Mouse (Mus musculus): Measurements from ENCODE around the gene Brk1. TPM values are rescaled to one million over a fixed set of nuclear protein-coding genes. Genes with fewer than 3 reads are reported as not detected.

The Brk1 gene
- total RNA-seq, 2 experiments from 2014 or later = 221 TPM

DNA sequence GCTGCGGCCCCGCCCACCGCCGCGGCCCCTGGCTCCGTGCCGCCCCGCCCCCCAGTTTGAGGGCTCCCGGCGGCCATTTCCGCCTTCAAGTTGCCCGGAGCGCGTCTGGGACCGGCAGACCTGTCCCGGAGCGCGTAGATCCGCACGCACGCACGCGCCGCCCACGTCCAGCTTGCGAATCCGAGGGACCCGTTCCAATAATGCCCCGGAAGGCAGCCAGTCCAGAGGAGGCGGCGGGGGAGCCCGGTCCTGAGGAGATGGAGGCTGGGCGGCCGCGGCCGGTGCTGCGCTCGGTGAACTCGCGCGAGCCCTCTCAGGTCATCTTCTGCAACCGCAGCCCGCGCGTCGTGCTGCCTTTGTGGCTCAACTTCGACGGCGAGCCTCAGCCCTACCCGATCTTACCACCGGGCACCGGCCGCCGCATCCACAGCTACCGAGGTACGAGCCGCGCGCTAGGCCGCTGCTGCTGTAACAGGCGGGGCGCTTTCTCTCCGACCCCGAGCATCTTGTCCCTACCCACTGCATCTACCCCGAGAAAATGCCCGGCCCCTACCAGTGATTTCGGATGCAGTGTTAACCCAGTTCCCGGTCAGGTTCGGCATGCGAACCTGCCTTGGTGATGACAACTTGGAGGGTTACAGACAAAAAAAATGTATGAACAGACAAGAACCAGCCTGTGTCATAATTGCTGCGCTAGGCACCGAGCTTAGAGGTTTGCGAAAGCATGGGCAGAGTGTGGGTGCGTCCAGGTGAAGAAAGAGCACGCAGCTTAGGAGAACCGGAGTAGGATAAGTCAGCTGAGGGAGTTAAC is 19.6 kb downstream of the Brk1 start, which contains the start of gene Vhl:
Gene Vhl (plus strand): TSS at position 19 of the 811 bp plus-strand sequence.
- peak; percentile 83 to 87 for DNase-seq (ENCODE audit: low spot score in 2 of 2)

DNA sequence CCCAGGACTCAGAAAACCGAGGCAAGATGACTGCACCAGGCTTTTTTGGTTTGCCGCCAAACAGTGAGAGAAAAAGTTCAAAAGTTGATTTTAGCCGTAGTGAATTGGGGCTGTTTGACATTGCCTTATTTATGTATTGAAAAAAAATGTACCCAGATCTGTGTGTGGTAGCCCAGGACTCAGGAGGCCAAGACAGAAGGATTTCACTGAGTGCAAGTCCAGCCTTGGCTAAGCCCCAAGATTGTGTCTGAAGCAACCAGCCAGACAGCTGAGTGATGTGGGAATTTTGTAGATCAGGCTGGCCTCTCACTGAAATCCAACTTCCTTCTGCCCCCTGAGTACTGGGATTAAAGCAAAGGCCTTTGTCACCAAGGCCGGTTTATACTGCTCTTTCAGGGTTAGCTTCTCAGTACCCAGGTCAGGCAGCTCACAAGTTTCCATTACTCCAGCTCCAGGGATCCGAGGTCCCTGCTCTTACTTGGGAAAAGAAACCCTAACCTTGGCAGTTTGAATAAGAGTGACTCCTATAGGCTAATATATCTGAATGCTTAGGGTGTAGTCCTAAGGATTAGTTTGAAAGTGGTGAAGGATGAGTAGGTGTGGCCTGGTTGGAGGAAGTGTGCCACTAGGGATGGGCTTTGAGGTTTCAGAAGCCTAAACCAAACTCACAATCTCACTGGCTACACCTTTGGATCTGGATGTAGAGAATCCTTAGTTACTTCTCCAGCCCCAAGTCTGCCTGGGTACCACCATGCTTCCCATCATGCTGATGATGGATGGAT is 20.6 kb downstream of the Brk1 start:
- DNase-seq (ENCODE audit: low spot score in 2 of 2) = peak in 1 of 2 experiments; percentile 21

DNA sequence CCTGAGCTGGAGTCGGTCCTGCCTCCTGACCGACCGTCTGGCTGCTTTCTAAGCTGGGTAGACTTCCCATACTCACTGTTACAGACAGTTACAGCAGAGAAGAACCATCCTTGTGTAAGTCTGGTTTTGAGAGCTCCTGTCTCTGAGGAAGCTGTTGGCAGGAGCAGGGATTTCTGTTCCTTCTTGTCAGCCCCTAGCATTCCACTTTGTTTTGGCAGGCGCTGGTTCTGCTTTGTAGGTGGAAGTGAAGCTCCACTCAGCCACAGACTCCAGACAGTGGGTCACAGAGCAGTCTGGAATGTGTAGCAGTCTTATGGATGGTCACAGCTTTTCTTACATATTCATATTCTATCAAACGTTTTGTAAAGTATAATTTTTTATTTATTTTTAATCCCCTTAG is 25.8 kb downstream of the Brk1 start:
- DNase-seq (ENCODE audit: low spot score in 2 of 2) = no peak

DNA sequence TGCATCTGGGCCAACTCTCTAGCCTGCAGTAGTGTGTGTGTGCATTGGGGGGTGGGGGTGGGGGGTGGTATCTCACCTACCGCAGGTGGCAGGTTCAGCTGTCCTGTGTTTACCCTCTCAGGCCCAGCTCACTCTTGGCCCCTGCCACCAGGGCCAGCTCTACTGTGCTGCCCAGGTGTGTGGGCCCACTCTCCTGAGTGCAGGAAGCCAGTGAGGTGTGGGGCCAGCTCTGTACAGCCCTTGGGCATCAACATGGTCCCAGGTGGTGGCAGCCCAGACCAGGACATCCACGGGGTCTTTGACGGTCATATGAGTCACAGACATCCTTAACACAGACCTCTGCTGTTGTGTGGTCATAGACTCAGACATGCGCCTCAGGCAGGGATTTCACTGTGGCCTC is 28.3 kb downstream of the Brk1 start:
- DNase-seq (ENCODE audit: low spot score in 2 of 2) = no peak

DNA sequence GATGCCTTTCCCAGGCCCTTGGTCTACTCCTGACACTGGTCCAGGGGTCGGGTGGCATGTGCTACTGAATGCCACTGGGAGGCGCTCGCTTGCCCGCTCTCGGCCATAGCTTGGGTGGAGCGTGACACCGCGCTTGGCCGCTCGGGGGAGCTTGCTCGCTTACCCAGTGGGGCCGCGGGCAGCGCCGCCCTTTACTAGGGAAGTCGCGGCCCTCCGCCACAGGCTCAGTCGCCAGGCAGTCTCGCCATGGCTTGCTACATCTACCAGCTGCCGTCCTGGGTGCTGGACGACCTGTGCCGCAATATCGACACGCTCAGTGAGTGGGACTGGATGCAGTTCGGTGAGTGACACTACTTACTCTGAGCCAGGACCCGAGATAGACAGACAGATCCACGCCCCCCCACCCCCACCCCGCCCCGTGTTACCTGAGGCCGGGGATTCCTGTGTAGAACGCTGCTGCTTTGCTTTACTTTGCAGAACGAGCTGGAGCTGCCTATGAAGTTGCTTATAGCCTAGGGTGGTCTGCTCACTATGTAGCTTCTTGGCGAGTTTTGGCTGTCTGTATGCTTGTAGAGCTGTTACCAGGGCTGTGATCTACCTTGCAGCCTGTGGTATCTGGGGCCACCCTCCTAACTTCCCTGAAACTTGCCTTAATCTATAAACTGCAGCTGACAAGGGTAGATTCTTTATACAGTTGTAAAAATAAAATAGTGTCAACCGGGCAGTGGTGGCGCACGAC is 33.9 kb downstream of the Brk1 start, which contains the start of gene Irak2:
Gene Irak2 (plus strand): TSS at position 166 of the 739 bp plus-strand sequence.
- peak; percentile 97 for DNase-seq (ENCODE audit: low spot score in 2 of 2)

DNA sequence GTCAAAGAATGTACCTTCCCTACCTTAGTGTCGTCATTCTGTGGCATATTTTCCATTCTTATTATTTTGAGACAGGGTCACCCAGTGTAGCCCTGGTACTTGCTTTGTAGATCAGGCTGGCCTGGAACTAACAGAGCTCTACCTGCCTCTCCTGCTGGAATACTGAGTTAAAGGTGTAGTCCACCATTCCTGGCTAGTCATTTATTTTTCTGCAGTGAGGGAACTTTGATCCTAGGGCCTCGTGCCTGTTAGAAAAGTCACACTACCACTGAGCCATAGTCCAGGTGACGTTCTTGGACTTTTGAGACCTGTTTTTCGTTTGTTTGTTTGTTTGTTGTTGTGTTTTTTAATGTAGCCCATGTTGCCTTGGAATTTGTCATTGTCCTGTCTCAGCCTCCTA is 34.6 kb downstream of the Brk1 start:
- no peak for DNase-seq (ENCODE audit: low spot score in 2 of 2)

DNA sequence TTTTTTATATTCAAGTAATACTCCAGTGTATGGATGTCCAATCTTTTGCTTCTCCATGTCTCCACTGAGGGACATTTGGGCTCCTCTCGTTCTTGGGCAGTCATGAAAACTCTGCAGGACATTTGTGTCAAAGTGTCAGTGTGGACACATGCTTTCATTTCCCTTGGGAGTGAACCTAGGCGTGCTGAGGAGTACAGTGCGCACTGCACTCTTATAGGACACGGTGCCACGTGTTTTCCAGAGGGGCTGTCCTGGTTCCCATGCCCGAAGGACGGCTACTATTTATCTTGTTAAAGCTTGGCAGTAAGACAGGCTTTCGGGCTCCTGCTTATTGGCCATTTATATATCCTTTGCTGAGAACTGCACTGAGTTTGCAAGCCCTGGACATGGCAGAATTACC is 38.0 kb downstream of the Brk1 start:
- no peak for DNase-seq (ENCODE audit: low spot score in 2 of 2)

DNA sequence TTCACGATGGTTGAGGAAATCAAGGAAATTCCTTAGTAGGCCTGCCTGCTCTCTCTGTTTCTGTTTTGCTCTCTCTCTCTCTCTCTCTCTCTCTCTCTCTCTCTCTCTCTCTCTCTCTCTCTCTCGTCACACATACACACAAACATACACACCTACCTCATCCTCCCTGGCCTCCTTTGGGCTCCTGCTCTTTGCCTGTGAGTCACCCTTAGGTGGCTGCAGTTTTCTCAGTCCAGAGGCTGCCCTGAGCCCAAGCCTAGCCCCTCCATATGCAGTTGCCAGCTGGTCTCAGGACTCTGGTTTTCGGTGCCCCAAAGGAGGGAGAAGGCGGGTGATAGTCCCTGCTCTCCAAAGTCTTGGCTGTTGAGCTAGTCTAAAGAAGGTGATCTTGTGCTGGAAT is 38.4 kb downstream of the Brk1 start:
- no peak for DNase-seq (ENCODE audit: low spot score in 2 of 2)

DNA sequence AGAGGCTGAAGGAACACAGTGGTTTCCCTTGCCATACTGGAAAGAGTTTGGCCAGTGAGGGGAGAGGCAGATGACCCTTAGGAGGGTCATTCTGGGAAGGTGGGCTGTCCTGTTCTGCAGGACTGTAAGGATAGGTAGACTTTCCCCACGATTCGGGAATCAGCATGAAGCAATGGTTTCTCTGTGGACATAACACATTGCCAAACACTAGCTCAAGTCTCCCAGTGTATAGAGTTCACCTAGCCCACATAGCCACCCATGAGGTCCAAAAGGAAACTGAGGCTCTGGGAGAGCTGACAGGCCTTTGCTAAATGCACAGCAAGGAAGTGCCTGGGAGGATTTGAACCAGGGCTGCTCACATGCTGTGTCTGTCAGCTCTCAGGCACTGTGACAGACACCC is 39.4 kb downstream of the Brk1 start:
- DNase-seq (ENCODE audit: low spot score in 2 of 2) = no peak

DNA sequence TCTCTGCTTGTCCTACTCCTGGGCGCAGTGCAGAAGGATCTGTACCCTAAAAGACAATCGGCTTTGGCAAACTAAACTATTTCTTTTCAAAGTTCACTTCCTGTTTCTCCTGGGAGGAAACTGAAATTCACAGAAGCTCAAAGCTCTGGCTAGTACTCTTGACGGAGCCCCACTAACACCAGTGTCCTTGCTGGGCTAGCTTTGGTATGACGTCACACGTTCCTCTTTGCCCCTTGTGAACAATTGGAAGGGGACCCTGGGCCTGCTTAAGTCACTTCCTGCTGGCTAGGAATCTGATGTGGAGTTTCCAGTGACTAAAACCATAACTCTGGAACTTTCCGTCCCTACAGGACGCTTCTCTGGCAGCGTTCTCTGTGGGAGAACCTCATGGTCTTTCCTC is 40.2 kb downstream of the Brk1 start:
- DNase-seq (ENCODE audit: low spot score in 2 of 2) = no peak

DNA sequence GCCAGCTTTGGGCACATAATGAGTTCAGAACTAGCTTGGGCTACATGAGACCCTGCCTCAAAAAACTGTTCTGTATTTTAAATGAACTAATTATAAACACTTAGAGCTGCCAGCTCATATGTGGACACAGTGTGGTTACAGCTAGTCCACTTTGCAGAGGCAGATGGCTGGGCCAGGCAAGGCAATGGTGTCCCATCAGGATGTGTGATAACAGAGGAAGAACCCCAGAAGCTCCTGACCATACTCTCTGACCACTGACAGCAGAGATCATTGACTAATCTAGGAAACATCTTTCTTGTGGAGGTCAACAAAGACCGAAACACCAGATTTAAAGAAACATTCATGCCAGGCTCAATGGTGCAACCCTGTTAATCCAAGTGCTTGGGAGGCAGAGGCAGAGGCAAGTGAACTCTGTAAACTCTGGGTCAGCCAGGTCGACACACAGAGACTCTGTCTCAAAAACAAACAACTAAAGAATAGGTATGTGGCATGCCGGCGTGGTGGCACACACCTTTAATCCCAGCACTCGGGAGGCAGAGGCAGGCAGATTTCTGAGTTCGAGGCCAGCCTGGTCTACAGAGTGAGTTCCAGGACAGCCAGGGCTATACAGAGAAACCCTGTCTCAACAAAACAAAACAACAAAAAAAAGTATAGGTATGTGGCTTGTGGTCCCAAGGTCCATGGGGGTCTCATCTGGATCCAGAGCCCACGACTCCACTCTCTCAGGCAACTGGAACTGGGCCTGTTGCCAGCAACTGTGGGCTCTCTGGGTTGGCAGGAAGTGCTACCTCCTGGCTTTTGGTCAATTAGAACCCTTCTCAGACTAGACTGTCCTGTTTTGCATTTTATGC is 45.0 kb downstream of the Brk1 start:
- DNase-seq (ENCODE audit: low spot score in 2 of 2) = no peak

DNA sequence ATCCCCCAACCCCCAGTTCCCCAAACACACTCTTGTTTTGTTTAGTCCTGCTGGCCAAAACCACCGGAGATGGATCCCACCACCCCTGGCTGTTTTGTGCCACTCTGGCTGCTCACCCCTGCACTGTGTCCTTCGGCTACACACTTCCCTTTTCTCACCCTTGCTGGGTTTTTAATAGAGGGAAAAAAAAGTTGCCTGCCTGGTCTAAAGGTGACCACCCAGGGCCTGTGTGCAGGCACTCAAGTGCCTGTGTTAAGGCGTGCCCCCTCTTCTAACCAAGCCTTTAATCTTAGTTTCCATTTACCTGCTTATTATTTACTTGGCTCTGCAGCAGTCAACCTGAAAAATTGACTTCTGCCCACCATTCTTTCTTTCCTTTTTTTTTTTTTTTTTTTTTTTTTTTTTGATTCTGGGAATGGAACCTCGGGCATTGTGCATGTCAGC is 45.6 kb downstream of the Brk1 start:
- no peak for DNase-seq (ENCODE audit: low spot score in 2 of 2)

DNA sequence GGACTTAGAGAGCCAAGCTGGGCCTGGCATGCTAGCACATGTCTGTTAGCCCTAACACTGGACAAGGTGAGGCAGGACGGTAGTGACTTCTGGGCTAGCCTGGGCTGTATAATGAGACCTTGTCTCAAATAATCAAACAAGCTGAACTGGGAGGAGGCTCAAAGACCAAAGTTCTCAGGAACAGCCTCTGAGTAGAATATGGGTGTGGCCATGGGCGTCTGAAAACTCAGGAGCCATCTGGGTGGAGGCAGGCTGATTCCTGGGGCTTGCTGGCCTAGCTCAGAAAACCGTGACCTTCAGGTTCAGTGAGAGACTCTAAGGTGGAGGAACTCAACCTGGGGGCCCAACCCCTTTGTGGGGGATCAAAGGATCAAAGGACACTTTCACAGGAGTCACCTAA is 47.1 kb downstream of the Brk1 start:
- no peak for DNase-seq (ENCODE audit: low spot score in 2 of 2)

DNA sequence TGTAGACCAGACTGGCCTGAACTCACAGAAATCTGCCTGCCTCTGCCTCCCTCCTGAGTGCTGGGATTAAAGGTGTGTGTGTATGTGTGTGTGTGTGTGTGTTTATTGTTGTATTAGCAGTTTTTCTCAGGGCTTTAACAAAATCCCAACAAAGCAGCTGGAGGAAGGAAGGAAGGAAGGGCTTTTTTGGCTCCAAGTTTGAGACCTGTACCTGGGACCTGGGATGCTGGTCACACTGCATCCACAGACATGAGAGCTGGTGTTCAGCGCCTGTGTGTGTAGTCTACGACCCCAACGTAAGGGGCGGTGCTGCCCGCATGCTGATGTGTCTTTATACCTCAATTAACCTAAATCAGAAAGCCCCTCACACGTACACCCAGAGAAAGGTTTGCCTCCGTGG is 49.0 kb downstream of the Brk1 start:
- DNase-seq (ENCODE audit: low spot score in 2 of 2) = no peak

DNA sequence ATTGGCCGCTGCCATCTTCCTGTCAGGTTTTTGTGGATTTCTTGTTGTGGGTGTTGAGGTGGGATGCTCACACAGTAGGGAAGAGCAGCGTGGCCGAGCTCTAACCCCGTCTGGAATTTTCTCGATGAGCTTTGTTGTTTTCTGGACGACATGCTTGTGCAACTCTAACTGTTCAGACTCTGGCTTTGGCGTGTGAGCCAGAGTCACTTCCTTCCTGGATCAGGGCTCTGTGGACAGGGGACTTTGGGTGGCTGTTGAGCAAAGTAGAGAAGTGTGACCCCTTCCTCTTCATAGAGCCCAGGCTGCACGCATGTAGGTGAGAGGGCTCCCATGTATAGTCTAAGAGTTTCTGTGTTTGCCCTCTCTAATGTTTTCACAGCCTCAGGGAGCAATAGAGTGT is 49.5 kb downstream of the Brk1 start:
- DNase-seq (ENCODE audit: low spot score in 2 of 2) = no peak

DNA sequence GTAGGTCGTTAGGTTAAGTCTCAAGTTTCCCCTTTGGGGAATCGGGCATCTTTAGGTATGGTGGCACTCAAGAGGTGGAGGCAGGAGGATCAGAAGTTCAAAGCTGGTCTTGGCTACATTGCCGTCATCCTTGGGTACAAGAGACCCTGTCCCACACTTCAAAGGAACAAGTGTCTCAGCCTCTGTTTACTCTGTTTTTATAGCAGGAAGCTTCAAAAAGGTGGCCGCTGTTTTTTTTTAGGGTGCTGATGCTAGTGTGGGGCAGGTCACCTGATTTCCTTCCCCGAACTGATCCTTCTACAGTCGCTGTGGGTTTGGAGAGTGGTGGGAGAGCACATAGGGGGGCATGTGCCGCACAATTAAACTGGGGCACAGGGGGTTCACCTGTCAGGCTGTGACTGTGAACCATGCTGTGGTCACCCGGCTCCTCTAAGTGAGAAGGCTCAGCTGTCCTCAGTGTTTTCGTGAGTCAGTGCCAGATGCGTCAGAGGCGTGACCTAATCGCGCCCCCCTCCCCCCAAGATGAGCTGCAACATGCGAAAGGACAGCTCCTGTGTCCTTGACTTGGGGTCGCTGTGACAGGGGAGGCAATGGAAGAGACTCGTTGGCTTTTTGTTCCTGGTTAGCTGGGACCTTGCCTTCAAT is 50.3 kb downstream of the Brk1 start:
- DNase-seq (ENCODE audit: low spot score in 2 of 2) = no peak

DNA sequence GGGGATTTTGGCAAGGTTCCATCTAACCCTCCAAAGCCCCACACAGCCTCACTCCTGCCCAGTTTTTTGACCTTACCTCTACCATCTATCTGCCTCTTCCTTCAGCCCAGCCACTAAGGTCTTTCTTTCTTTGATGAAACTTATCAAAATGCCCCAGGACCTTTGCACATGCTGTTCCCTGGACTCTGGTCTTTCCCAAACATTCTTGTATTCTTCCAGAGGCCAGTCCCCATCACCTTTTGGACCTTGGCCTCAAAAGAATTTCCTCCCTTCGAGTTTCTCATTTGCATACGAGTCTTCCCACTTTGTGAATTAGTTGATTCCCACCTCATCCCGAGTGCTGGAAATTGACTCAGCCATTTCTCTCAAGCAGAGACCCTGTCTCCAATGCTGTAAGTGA is 50.9 kb downstream of the Brk1 start:
- DNase-seq (ENCODE audit: low spot score in 2 of 2) = no peak

DNA sequence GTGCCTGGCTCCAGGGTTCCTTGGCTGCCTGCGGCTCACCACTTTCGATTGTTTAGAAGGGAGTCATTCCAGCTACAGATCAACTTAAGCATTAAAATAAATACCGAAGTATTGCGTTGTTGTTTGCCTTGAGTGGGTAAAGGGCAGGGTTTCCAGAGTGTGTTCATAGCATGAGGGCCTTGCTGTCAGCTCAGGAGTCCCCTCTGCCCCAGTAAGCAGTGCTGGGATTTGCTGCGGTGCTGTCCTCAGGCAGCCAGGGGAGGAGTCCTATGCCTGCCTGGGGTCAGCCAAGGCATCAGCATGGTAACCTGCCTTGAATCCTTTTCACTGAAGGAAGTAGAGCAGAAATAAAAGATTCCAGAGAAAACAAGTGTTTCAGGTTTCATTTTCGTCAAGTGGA is 52.3 kb downstream of the Brk1 start:
- DNase-seq (ENCODE audit: low spot score in 2 of 2) = no peak

DNA sequence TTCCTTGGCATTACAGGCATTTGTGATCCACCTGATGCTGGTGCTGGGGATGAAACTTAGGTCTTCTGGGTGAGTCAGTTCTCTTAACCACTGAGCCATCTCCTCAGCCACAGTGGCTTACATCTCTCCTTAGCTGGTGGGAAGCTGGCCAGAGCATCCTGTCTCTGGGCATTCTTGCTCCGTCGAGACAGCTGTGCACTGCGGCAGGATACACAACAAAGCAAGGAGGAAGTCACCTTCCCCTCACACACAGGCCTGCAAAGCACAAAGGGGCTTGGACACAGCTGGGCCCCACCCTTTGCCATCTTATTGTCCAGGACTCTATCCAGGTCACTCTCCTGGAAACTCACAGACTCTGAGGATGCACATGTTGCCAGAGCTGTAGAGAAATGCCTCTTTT is 53.7 kb downstream of the Brk1 start:
- no peak for DNase-seq (ENCODE audit: low spot score in 2 of 2)

Measured in layer of hippocampus, postnatal 10 days (tissue).